Mouse (Mus musculus) liver, embryonic 12.5 days (tissue): ENCODE data around the gene Zcchc2. TPM values are rescaled to one million over a fixed set of nuclear protein-coding genes. Genes with fewer than 3 reads are reported as not detected.

Experiments
- ATAC-seq: fragments of 200-750 bp; cut with Nextera tagmentation; 2 replicates; pipeline ENCODE4 v1.8.0; 2017; ENCODE audit warnings: moderate number of reproducible peaks, mild to moderate bottlenecking, moderate library complexity
- H3K27ac ChIP-seq: fragments of 300-500 bp; sonication (generic); 2 replicates; pipeline ENCODE4 v1.5.1; 2016; ENCODE audit warnings: mild to moderate bottlenecking
- H3K27me3 ChIP-seq: fragments of 300-500 bp; sonication (generic); replicated peaks from 2 replicates; pipeline ENCODE4 v1.6.1; 2016; ENCODE audit warnings: mild to moderate bottlenecking, moderate library complexity
- H3K36me3 ChIP-seq: fragments of 300-500 bp; sonication (generic); 2 replicates; pipeline ENCODE4 v1.6.1; 2016; ENCODE audit warnings: mild to moderate bottlenecking, moderate library complexity
- H3K4me1 ChIP-seq: fragments of 300-500 bp; sonication (generic); 2 replicates; pipeline ENCODE4 v1.6.1; 2016
- H3K4me2 ChIP-seq: fragments of 300-500 bp; sonication (generic); 2 replicates; pipeline ENCODE4 v1.6.1; 2016; ENCODE audit warnings: mild to moderate bottlenecking, moderate library complexity
- H3K4me3 ChIP-seq: fragments of 300-500 bp; sonication (generic); 2 replicates; pipeline ENCODE4 v1.5.1; 2016; ENCODE audit warnings: mild to moderate bottlenecking, moderate library complexity
- H3K9ac ChIP-seq: fragments of 300-500 bp; sonication (generic); 2 replicates; pipeline ENCODE4 v1.6.1; 2016; ENCODE audit warnings: mild to moderate bottlenecking, moderate library complexity
- H3K9me3 ChIP-seq: fragments of 300-500 bp; sonication (generic); replicated peaks from 2 replicates; pipeline ENCODE4 v1.6.1; 2016; ENCODE audit warnings: mild to moderate bottlenecking, moderate library complexity
- WGBS: fragments of 180-500 bp; shearing (Covaris S2); methylation state at CpG from one replicate; pipeline ENCODE4 v1.1.7; 2016; ENCODE audit not compliant: insufficient replicate concordance; 5-methylcytosine and 5-hydroxymethylcytosine counted together
- polyA plus RNA-seq: library from polyadenylated mRNA; unstranded; fragments of >200 nt; fragmentation: Nextera tagmentation; extraction: Ambion mirVana; gene quantifications from 2 replicates; pipeline ENCODE4 v1.2.1, GENCODE M21; 2016

The Zcchc2 gene
- polyA plus RNA-seq, 1 experiment from 2014 or later = 1.9 TPM

GRCm38 (mm10) chr1:105965189-105965588 is 25.0 kb upstream of the Zcchc2 start:
- Histone ChIP-seq H3K9ac (no peak overlapping the region), H3K27ac (no peak overlapping the region), H3K4me2 (no peak overlapping the region), H3K9me3 (no peaks in the 10 kb centered on the region), H3K36me3 (no peaks in the 10 kb centered on the region), H3K27me3 (no peaks in the 10 kb centered on the region), H3K4me3 (no peak overlapping the region), H3K4me1 (no peaks in the 10 kb centered on the region; the same call in 1 of the 2 replicates)
- ATAC-seq = no peak
- whole genome bisulfite sequencing = 41% methylated on average over 5 of the region's 5 CpGs

GRCm38 (mm10) chr1:105971490-105972170 is 18.6 kb upstream of the Zcchc2 start:
- Histone ChIP-seq H3K36me3 (no peaks in the 10 kb centered on the region), H3K27ac (no peak overlapping the region), H3K27me3 (no peaks in the 10 kb centered on the region), H3K4me3 (peak overlapping the region; percentile 5; the same call in 1 of the 2 replicates), H3K4me1 (peaks cover 8% of the 10 kb centered on the region), H3K4me2 (peak overlapping the region; percentile 52), H3K9me3 (no peaks in the 10 kb centered on the region), H3K9ac (no peak overlapping the region)
- 26% methylated on average over 10 of the region's 10 CpGs for WGBS
- no peak for ATAC-seq

GRCm38 (mm10) chr1:105974023-105974422 is 16.2 kb upstream of the Zcchc2 start:
- H3K9ac ChIP-seq = no peak overlapping the region
- H3K4me3 ChIP-seq = no peak overlapping the region
- WGBS = 59% methylated on average over 2 of the region's 2 CpGs
- no peak overlapping the region for H3K27ac ChIP-seq
- H3K9me3 ChIP-seq = no peaks in the 10 kb centered on the region
- peak; percentile 66 for ATAC-seq
- no peaks in the 10 kb centered on the region for H3K36me3 ChIP-seq
- H3K4me2 ChIP-seq = no peak overlapping the region
- no peaks in the 10 kb centered on the region for H3K27me3 ChIP-seq
- H3K4me1 ChIP-seq = peaks cover 8% of the 10 kb centered on the region

- H3K4me2 ChIP-seq = no peak overlapping the region
- ATAC-seq = peak; percentile 58; the same call in 1 of the 2 replicates
Observed at GRCm38 (mm10) chr1:105977446-105978094, 12.6 kb upstream of the Zcchc2 start.

GRCm38 (mm10) chr1:105980849-105981610 is 9.2 kb upstream of the Zcchc2 start:
- H3K4me2 ChIP-seq = 0 out of 2 replicates have a peak overlapping the region, but pooled peaks have one; percentile 18
- WGBS = 28% methylated on average over 6 of the region's 6 CpGs
- H3K36me3 ChIP-seq = no peaks in the 10 kb centered on the region
- H3K4me1 ChIP-seq = peaks cover 8% of the 10 kb centered on the region
- peak; percentile 49; the same call in 1 of the 2 replicates for ATAC-seq
- H3K9me3 ChIP-seq = no peaks in the 10 kb centered on the region
- no peak overlapping the region for H3K9ac ChIP-seq
- H3K27me3 ChIP-seq = no peaks in the 10 kb centered on the region
- H3K27ac ChIP-seq = peak overlapping the region; percentile 54
- no peak overlapping the region for H3K4me3 ChIP-seq

More at GRCm38 (mm10) chr1:105977446-105978094, 12.6 kb upstream of the Zcchc2 start:
- Histone ChIP-seq H3K27ac (peak overlapping the region; percentile 50), H3K4me3 (no peak overlapping the region), H3K36me3 (no peaks in the 10 kb centered on the region), H3K4me1 (peaks cover 16% of the 10 kb centered on the region), H3K9me3 (no peaks in the 10 kb centered on the region), H3K9ac (no peak overlapping the region), H3K27me3 (no peaks in the 10 kb centered on the region)
- 81% methylated on average over 7 of the region's 7 CpGs for WGBS

- 74% methylated on average over 6 of the region's 6 CpGs for WGBS
- no peak overlapping the region for H3K27ac ChIP-seq
- no peak overlapping the region for H3K9ac ChIP-seq
- ATAC-seq = no peak
- H3K27me3 ChIP-seq = no peaks in the 10 kb centered on the region
- no peaks in the 10 kb centered on the region for H3K36me3 ChIP-seq
- H3K4me1 ChIP-seq = peaks cover 17% of the 10 kb centered on the region
- no peaks in the 10 kb centered on the region for H3K9me3 ChIP-seq
- H3K4me3 ChIP-seq = no peak overlapping the region
- no peak overlapping the region for H3K4me2 ChIP-seq
Observed at GRCm38 (mm10) chr1:105982496-105983364, 7.5 kb upstream of the Zcchc2 start.

GRCm38 (mm10) chr1:105984172-105984571 is 6.0 kb upstream of the Zcchc2 start:
- no peaks in the 10 kb centered on the region for H3K9me3 ChIP-seq
- no peak for ATAC-seq
- H3K4me2 ChIP-seq = no peak overlapping the region
- H3K4me1 ChIP-seq = peaks cover 30% of the 10 kb centered on the region
- no peak overlapping the region for H3K27ac ChIP-seq
- H3K9ac ChIP-seq = no peak overlapping the region
- H3K4me3 ChIP-seq = no peak overlapping the region
- no peaks in the 10 kb centered on the region for H3K36me3 ChIP-seq
- no peaks in the 10 kb centered on the region for H3K27me3 ChIP-seq
- 83% methylated on average over 3 of the region's 3 CpGs for WGBS

GRCm38 (mm10) chr1:105988171-105988570 is 2.0 kb upstream of the Zcchc2 start:
- no peaks in the 10 kb centered on the region for H3K36me3 ChIP-seq
- H3K9ac ChIP-seq = no peak overlapping the region
- H3K4me3 ChIP-seq = no peak overlapping the region
- no peak for ATAC-seq
- 71% methylated on average over 3 of the region's 3 CpGs for WGBS
- H3K4me1 ChIP-seq = peaks cover 45% of the 10 kb centered on the region
- H3K27me3 ChIP-seq = no peaks in the 10 kb centered on the region
- no peaks in the 10 kb centered on the region for H3K9me3 ChIP-seq
- H3K27ac ChIP-seq = no peak overlapping the region
- H3K4me2 ChIP-seq = no peak overlapping the region; the same call in 1 of the 2 replicates

GRCm38 (mm10) chr1:105988903-105989639 is 1.1 kb upstream of the Zcchc2 start:
- H3K4me2 ChIP-seq = peak overlapping the region; percentile 99
- H3K36me3 ChIP-seq = no peaks in the 10 kb centered on the region
- ATAC-seq = no peak
- H3K4me1 ChIP-seq = peaks cover 50% of the 10 kb centered on the region
- H3K9ac ChIP-seq = peak overlapping the region; percentile 87; the same call in 1 of the 2 replicates
- no peaks in the 10 kb centered on the region for H3K27me3 ChIP-seq
- 39% methylated on average over 14 of the region's 14 CpGs for WGBS
- no peaks in the 10 kb centered on the region for H3K9me3 ChIP-seq
- no peak overlapping the region for H3K27ac ChIP-seq
- H3K4me3 ChIP-seq = peak overlapping the region; percentile 79

- H3K27ac ChIP-seq = peak overlapping the region; percentile 97
- WGBS = 2% methylated on average over 13 of the region's 13 CpGs
Observed at GRCm38 (mm10) chr1:105989640-105989984, 594 bp upstream of the Zcchc2 start.

More at GRCm38 (mm10) chr1:105989640-105989984, 594 bp upstream of the Zcchc2 start:
- Histone ChIP-seq H3K27me3 (no peaks in the 10 kb centered on the region), H3K4me2 (peak overlapping the region; percentile 99), H3K9me3 (no peaks in the 10 kb centered on the region), H3K9ac (peak overlapping the region; percentile 87), H3K4me1 (peaks cover 56% of the 10 kb centered on the region), H3K36me3 (no peaks in the 10 kb centered on the region), H3K4me3 (peak overlapping the region; percentile 79)
- ATAC-seq = peak; percentile 3; the same call in 1 of the 2 replicates
